Mouse (Mus musculus) gonadal fat pad, adult 2 months (tissue): Measurements from ENCODE around the gene Gm29554. TPM values are rescaled to one million over a fixed set of nuclear protein-coding genes. Genes with fewer than 3 reads are reported as not detected.
"Not testable (repeated sequence)": the region's sequence is repeated elsewhere in the genome, so short reads cannot be mapped to it uniquely, and the experiment has no call there.

ENCODE experiments used
- DNase-seq: peaks from one replicate; pipeline ENCODE4 v3.0.0-alpha.2; 2012; ENCODE audit warnings: low read depth
- polyA plus RNA-seq: library from polyadenylated mRNA; depleted of rRNA; stranded (reverse); fragments of >200 nt; gene quantifications from 2 replicates; pipeline ENCODE4 v1.2.3, GENCODE M21; 2012; rRNA removed

Gene Gm29554
- polyA plus RNA-seq, result not detected in 2 replicates

GRCm38 (mm10) chrY:12273632-12274031 is at the start of gene Gm29554:
Gene Gm29554, plus strand, starts transcription at chrY:12273932.
- DNase-seq, result not testable (repeated sequence)

Other genes starting within 250 kb of the Gm29554 start
- not detected in 2 replicates for gene Gm20812, start 108.0 kb downstream of the Gm29554 start, polyA plus RNA-seq